Mouse (Mus musculus): ENCODE results near the gene Dkkl1. TPM values are rescaled to one million over a fixed set of nuclear protein-coding genes. Genes with fewer than 3 reads are reported as not detected.

The Dkkl1 gene
- polyA plus RNA-seq, 1 experiment from 2014 or later: 1.4 TPM

- Histone ChIP-seq H3K36me3 (ENCODE audit: control insufficient read depth, insufficient read depth) (peaks cover 37% of the 10 kb centered on the region), H3K4me1 (ENCODE audit: control insufficient read depth, insufficient read depth, low read length) (peaks cover 21% of the 10 kb centered on the region), H3K4me2 (ENCODE audit: low read depth, low read length) (no peak overlapping the region), H3K9ac (ENCODE audit: low read length) (no peak overlapping the region), H3K9me3 (replicated peaks; ENCODE audit: control insufficient read depth, low read length) (no peaks in the 10 kb centered on the region), H3K4me3 (ENCODE audit: low read length) (no peak overlapping the region), H3K27me3 (ENCODE audit: control insufficient read depth, insufficient read depth, low read length) (no peaks in the 10 kb centered on the region), H3K27ac (ENCODE audit: low read length) (no peak overlapping the region)
- 85% methylated on average over 11 of the region's 11 CpGs for WGBS
- no peak for ATAC-seq (replicated peaks; ENCODE audit: extremely low read depth, insufficient read depth, low FRiP score)
Observed at GRCm38 (mm10) chr7:45231941-45232340, 20.0 kb upstream of the Dkkl1 start.

GRCm38 (mm10) chr7:45231192-45231591 lies 19.2 kb upstream of the Dkkl1 start:
- H3K9ac ChIP-seq (ENCODE audit: low read length): no peak overlapping the region
- no peak for ATAC-seq (replicated peaks; ENCODE audit: extremely low read depth, insufficient read depth, low FRiP score)
- H3K36me3 ChIP-seq (ENCODE audit: control insufficient read depth, insufficient read depth): peaks cover 44% of the 10 kb centered on the region
- H3K4me1 ChIP-seq (ENCODE audit: control insufficient read depth, insufficient read depth, low read length): peaks cover 21% of the 10 kb centered on the region
- H3K9me3 ChIP-seq (replicated peaks; ENCODE audit: control insufficient read depth, low read length): no peaks in the 10 kb centered on the region
- H3K27me3 ChIP-seq (ENCODE audit: control insufficient read depth, insufficient read depth, low read length): no peaks in the 10 kb centered on the region
- no peak overlapping the region for H3K27ac ChIP-seq (ENCODE audit: low read length)
- H3K4me2 ChIP-seq (ENCODE audit: low read depth, low read length): no peak overlapping the region
- WGBS: 78% methylated on average over 12 of the region's 12 CpGs
- H3K4me3 ChIP-seq (ENCODE audit: low read length): no peak overlapping the region

DNA sequence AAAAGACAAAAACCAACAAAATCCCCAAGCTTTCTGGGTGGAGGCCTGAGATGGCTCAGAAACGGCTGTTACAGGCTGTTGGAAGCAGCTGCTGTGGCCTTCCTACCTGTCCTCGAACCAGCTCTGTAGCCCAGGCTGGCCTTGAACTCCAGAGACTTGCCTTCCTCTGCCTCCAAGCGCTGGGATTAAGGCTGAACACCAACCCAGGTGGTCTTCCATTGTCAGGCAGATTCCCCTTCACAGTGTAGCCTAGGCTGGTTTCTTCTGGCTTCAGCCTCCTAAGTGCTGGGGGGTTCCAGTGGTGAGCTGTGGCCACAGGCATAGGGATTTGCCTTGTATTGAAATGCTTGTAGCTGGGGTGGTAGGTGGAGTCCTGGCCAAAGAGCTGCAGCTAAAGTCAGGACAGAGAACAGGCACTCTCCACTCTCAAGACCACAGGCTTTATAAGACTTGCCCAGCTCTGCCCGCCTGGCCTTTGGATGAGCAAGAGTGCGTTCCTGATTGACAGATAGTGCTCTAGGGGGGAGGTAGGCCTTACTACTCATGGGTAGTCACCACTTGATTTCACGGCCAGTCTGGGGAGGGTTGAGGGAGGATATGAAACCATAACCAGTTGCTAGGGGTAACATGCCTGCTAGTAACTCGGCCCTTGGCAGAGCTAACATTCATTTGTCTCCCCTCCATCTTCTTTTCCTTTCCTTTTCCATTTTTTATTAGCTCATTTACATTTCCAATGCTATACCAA lies 17.7 kb upstream of the Dkkl1 start:
- Histone ChIP-seq H3K4me2 (ENCODE audit: low read depth, low read length) (no peak overlapping the region), H3K27ac (ENCODE audit: low read length) (no peak overlapping the region), H3K9me3 (replicated peaks; ENCODE audit: control insufficient read depth, low read length) (no peaks in the 10 kb centered on the region), H3K4me1 (ENCODE audit: control insufficient read depth, insufficient read depth, low read length) (peaks cover 15% of the 10 kb centered on the region), H3K4me3 (ENCODE audit: low read length) (no peak overlapping the region), H3K9ac (ENCODE audit: low read length) (no peak overlapping the region), H3K27me3 (ENCODE audit: control insufficient read depth, insufficient read depth, low read length) (no peaks in the 10 kb centered on the region), H3K36me3 (ENCODE audit: control insufficient read depth, insufficient read depth) (peaks cover 58% of the 10 kb centered on the region)
- no peak for ATAC-seq (replicated peaks; ENCODE audit: extremely low read depth, insufficient read depth, low FRiP score)
- 82% methylated on average over 7 of the region's 7 CpGs for WGBS

GRCm38 (mm10) chr7:45229046-45229445 lies 17.1 kb upstream of the Dkkl1 start:
- Histone ChIP-seq H3K4me3 (ENCODE audit: low read length) (no peak overlapping the region), H3K36me3 (ENCODE audit: control insufficient read depth, insufficient read depth) (peaks cover 59% of the 10 kb centered on the region), H3K9me3 (replicated peaks; ENCODE audit: control insufficient read depth, low read length) (no peaks in the 10 kb centered on the region), H3K9ac (ENCODE audit: low read length) (no peak overlapping the region), H3K4me1 (ENCODE audit: control insufficient read depth, insufficient read depth, low read length) (peaks cover 9% of the 10 kb centered on the region), H3K4me2 (ENCODE audit: low read depth, low read length) (no peak overlapping the region), H3K27me3 (ENCODE audit: control insufficient read depth, insufficient read depth, low read length) (no peaks in the 10 kb centered on the region), H3K27ac (ENCODE audit: low read length) (no peak overlapping the region)
- ATAC-seq (replicated peaks; ENCODE audit: extremely low read depth, insufficient read depth, low FRiP score): no peak
- WGBS: 88% methylated on average over 8 of the region's 8 CpGs

DNA sequence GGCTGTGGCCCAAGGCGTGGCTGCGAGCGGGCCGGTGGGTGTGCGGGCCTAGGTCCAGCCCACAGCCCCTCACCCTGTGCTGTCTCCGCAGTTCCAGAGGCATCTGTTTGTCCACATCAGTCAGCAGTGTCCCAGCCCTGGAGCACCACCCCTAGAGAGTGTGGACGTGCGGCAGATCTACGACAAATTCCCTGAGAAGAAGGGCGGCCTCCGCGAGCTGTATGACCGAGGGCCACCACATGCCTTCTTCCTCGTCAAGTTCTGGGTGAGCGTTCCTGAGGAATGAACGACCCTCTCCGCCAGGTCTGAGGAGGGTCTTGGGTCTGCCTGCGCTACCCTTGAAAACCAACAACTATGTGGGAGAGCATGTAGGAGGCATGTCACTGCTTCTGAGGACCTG lies 16.6 kb upstream of the Dkkl1 start:
- WGBS: 90% methylated on average over 18 of the region's 18 CpGs
- no peak overlapping the region for H3K4me2 ChIP-seq (ENCODE audit: low read depth, low read length)

GRCm38 (mm10) chr7:45226421-45226820 lies 14.5 kb upstream of the Dkkl1 start:
- Histone ChIP-seq H3K36me3 (ENCODE audit: control insufficient read depth, insufficient read depth) (peaks cover 72% of the 10 kb centered on the region), H3K9ac (ENCODE audit: low read length) (no peak overlapping the region), H3K4me1 (ENCODE audit: control insufficient read depth, insufficient read depth, low read length) (no peaks in the 10 kb centered on the region), H3K4me3 (ENCODE audit: low read length) (no peak overlapping the region), H3K27ac (ENCODE audit: low read length) (no peak overlapping the region), H3K27me3 (ENCODE audit: control insufficient read depth, insufficient read depth, low read length) (no peaks in the 10 kb centered on the region), H3K4me2 (ENCODE audit: low read depth, low read length) (no peak overlapping the region), H3K9me3 (replicated peaks; ENCODE audit: control insufficient read depth, low read length) (no peaks in the 10 kb centered on the region)
- 94% methylated on average over 5 of the region's 5 CpGs for WGBS
- no peak for ATAC-seq (replicated peaks; ENCODE audit: extremely low read depth, insufficient read depth, low FRiP score)

More for the DNA sequence above, 16.6 kb upstream of the Dkkl1 start:
- H3K9ac ChIP-seq (ENCODE audit: low read length): no peak overlapping the region
- H3K4me1 ChIP-seq (ENCODE audit: control insufficient read depth, insufficient read depth, low read length): peaks cover 4% of the 10 kb centered on the region; the same call in 1 of the 2 replicates
- no peak overlapping the region for H3K27ac ChIP-seq (ENCODE audit: low read length)
- no peak for ATAC-seq (replicated peaks; ENCODE audit: extremely low read depth, insufficient read depth, low FRiP score)
- no peaks in the 10 kb centered on the region for H3K9me3 ChIP-seq (replicated peaks; ENCODE audit: control insufficient read depth, low read length)
- no peak overlapping the region for H3K4me3 ChIP-seq (ENCODE audit: low read length)
- peaks cover 63% of the 10 kb centered on the region for H3K36me3 ChIP-seq (ENCODE audit: control insufficient read depth, insufficient read depth)
- no peaks in the 10 kb centered on the region for H3K27me3 ChIP-seq (ENCODE audit: control insufficient read depth, insufficient read depth, low read length)

DNA sequence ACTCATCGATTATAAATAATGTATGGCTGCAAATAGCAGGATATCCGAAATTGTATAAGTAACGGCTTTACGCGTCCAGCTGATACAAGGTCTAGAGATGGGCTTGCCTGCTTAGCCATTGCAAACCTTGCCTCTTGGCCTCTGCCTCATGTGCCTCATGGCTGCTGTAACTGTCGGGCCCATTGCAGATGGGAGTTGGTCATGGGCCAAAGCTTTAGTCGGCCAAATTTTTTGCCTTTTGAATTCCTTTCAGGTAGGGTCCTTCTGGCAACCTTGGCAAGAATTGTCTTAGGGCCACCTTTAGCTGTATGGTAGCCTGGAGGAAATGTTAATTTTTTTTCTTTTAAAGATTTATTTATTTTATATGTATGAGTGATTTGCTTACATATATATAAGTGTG lies 12.9 kb upstream of the Dkkl1 start:
- no peaks in the 10 kb centered on the region for H3K9me3 ChIP-seq (replicated peaks; ENCODE audit: control insufficient read depth, low read length)
- H3K27me3 ChIP-seq (ENCODE audit: control insufficient read depth, insufficient read depth, low read length): no peaks in the 10 kb centered on the region
- H3K4me3 ChIP-seq (ENCODE audit: low read length): no peak overlapping the region
- 88% methylated on average over 7 of the region's 7 CpGs for WGBS
- no peak for ATAC-seq (replicated peaks; ENCODE audit: extremely low read depth, insufficient read depth, low FRiP score)
- H3K27ac ChIP-seq (ENCODE audit: low read length): no peak overlapping the region
- peaks cover 77% of the 10 kb centered on the region for H3K36me3 ChIP-seq (ENCODE audit: control insufficient read depth, insufficient read depth)
- H3K4me2 ChIP-seq (ENCODE audit: low read depth, low read length): no peak overlapping the region
- H3K9ac ChIP-seq (ENCODE audit: low read length): no peak overlapping the region
- H3K4me1 ChIP-seq (ENCODE audit: control insufficient read depth, insufficient read depth, low read length): no peaks in the 10 kb centered on the region

DNA sequence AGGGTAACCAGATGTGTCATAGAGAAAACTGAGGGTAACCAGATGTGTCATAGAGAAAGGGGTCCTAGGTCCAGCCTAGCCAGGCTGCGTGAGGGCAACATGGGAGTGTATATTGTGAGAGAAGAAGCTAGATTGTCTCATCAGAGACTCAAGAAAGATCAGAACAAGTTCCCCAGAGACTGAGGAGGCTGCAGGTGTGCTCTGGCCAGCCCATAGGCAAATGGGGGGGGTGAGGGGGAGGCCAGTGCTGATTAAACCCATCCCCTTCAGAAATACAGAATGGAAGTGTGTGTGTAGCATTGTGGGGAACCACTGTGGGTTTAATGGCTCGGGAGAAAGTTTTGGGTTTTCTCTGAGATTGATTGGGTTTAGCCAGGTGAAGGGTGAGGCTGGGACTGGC lies 9.7 kb upstream of the Dkkl1 start:
- WGBS: 81% methylated on average over 2 of the region's 2 CpGs
- no peaks in the 10 kb centered on the region for H3K27me3 ChIP-seq (ENCODE audit: control insufficient read depth, insufficient read depth, low read length)
- H3K4me1 ChIP-seq (ENCODE audit: control insufficient read depth, insufficient read depth, low read length): peaks cover 15% of the 10 kb centered on the region
- no peak for ATAC-seq (replicated peaks; ENCODE audit: extremely low read depth, insufficient read depth, low FRiP score)
- H3K9me3 ChIP-seq (replicated peaks; ENCODE audit: control insufficient read depth, low read length): no peaks in the 10 kb centered on the region
- no peak overlapping the region for H3K4me3 ChIP-seq (ENCODE audit: low read length)
- no peak overlapping the region for H3K9ac ChIP-seq (ENCODE audit: low read length)
- H3K36me3 ChIP-seq (ENCODE audit: control insufficient read depth, insufficient read depth): peaks cover 64% of the 10 kb centered on the region
- H3K4me2 ChIP-seq (ENCODE audit: low read depth, low read length): no peak overlapping the region
- H3K27ac ChIP-seq (ENCODE audit: low read length): no peak overlapping the region

DNA sequence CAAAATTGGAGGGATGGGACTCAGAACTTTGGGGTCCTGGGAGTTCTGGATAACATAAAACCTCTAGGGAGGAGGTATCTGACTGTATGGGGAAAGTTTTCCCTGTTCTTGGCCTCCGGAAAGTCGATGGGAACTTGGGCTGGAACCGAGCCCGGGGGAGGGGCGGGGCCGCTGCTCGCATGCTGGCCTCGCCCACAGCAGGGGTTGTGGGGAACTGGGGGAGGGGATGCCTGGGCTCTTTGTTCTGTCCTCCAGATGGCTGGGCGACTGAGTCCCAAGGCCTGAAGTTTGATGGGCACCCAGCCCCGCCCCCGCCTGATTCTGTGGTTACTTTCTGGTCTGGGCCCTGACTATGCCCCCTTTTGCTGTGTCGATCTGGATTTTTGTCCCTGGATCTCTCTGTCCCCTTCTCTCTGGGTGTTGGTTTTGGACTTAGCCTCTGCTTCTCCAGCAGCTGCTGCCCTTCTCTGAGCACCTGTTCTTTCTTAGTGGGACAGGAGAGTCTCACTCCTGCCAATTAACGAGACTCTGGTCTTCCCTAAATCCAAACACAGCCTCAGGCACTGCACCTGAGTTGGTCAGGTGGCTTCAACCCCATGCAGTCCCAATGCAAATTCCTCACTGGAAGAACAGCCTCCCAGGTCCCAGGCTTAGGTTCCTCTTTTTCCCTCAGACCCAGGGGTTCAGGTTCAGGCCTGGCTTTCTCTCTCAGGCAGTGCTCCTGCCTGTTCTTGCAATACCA lies 4.7 kb upstream of the Dkkl1 start:
- Histone ChIP-seq H3K4me1 (ENCODE audit: control insufficient read depth, insufficient read depth, low read length) (peaks cover 23% of the 10 kb centered on the region), H3K9ac (ENCODE audit: low read length) (peak overlapping the region; percentile 97), H3K4me3 (ENCODE audit: low read length) (peak overlapping the region; percentile 90), H3K36me3 (ENCODE audit: control insufficient read depth, insufficient read depth) (peaks cover 27% of the 10 kb centered on the region), H3K27ac (ENCODE audit: low read length) (peak overlapping the region; percentile 85), H3K9me3 (replicated peaks; ENCODE audit: control insufficient read depth, low read length) (no peaks in the 10 kb centered on the region), H3K4me2 (ENCODE audit: low read depth, low read length) (peak overlapping the region; percentile 91), H3K27me3 (ENCODE audit: control insufficient read depth, insufficient read depth, low read length) (peaks cover 4% of the 10 kb centered on the region)
- 1% methylated on average over 13 of the region's 13 CpGs for WGBS
- peak; percentile 86 for ATAC-seq (replicated peaks; ENCODE audit: extremely low read depth, insufficient read depth, low FRiP score)

Data from heart, embryonic 16.5 days (tissue).